Comparison of ENCODE assay signal across 8 mouse cellular contexts in the genomic region with DNA sequence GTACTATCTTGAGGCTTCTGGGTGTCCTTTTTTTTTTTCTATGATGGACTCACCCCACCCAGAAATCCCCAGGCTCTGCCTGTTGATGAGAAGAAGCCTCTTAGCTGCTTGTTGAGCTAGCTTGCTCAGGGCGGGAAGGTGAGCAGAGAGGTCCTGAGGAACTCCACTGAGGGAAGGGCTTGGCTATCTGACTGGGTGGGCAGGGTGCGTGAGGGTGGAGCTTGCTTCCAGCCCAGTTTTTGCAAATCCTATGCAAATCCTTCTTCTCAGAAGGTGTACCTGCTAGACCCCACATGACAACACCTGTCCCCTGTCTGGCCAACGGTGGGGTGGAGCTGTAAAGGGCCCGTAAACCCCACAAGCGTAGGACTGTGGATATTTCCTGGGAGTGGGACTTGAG. TPM values are rescaled to one million over a fixed set of nuclear protein-coding genes. Genes with fewer than 3 reads are reported as not detected.
DNase-seq lines count a peak whose midpoint lies in the region; ATAC-seq lines count a peak whose summit lies in the region.

Csk (minus strand) TSS at position 349 of the 400 bp plus-strand sequence.

- H3K27me3 ChIP-seq in forebrain, embryonic 16.5 days (replicated peaks; ENCODE audit: control insufficient read depth, insufficient read depth, low read length) = no peaks in the 10 kb centered on the region
- H3K27me3 ChIP-seq in intestine, embryonic 14.5 days (replicated peaks; ENCODE audit: control insufficient read depth, insufficient read depth, low read length) = no peaks in the 10 kb centered on the region

- peaks cover 9% of the 10 kb centered on the region for H3K4me1 ChIP-seq in forebrain, embryonic 16.5 days (replicated peaks; ENCODE audit: control insufficient read depth, insufficient read depth, low read length)
- peaks cover 8% of the 10 kb centered on the region for H3K4me1 ChIP-seq in intestine, embryonic 14.5 days (replicated peaks; ENCODE audit: control insufficient read depth, insufficient read depth, low read length)

- no peaks in the 10 kb centered on the region for H3K9me3 ChIP-seq in forebrain, embryonic 16.5 days (ENCODE audit: control insufficient read depth, low read length)
- H3K9me3 ChIP-seq in intestine, embryonic 14.5 days (ENCODE audit: control insufficient read depth, low read length) = no peaks in the 10 kb centered on the region

- no peak within 1 kb of the TSS for H3K9ac ChIP-seq in forebrain, embryonic 16.5 days (replicated peaks; ENCODE audit: low read depth, low read length)
- H3K9ac ChIP-seq in intestine, embryonic 14.5 days (ENCODE audit: low read length) = no peak within 1 kb of the TSS

- DNase-seq in left cerebral cortex, adult 18-20 months (ENCODE audit: low spot score in 2 of 2) = no peak
- DNase-seq in left cerebral cortex, adult 9 months (ENCODE audit: low spot score in 2 of 2) = no peak
- no peak for DNase-seq in adrenal gland, adult 2 months
- no peak for DNase-seq in intestine, embryonic 14.5 days (ENCODE audit: low spot score)
- DNase-seq in cerebellum, postnatal 4 days (ENCODE audit: low spot score in 2 of 2) = no peak
- no peak for DNase-seq in testis, postnatal 10 days (ENCODE audit: low spot score)

- H3K4me3 ChIP-seq in forebrain, embryonic 16.5 days (replicated peaks; ENCODE audit: low read length) = no peak within 1 kb of the TSS
- H3K4me3 ChIP-seq in intestine, embryonic 14.5 days (ENCODE audit: low read depth, low read length) = no peak within 1 kb of the TSS

- no peaks in the 10 kb centered on the region for H3K36me3 ChIP-seq in forebrain, embryonic 16.5 days (ENCODE audit: control insufficient read depth, insufficient read depth)
- H3K36me3 ChIP-seq in intestine, embryonic 14.5 days (ENCODE audit: control insufficient read depth, insufficient read depth, low read length) = no peaks in the 10 kb centered on the region

- 49% methylated on average over 5 of the region's 5 CpGs for WGBS in forebrain, embryonic 16.5 days
- WGBS in intestine, embryonic 14.5 days = 52% methylated on average over 5 of the region's 5 CpGs

- H3K4me2 ChIP-seq in forebrain, embryonic 16.5 days (ENCODE audit: low read length) = no peak within 1 kb of the TSS
- no peak within 1 kb of the TSS for H3K4me2 ChIP-seq in intestine, embryonic 14.5 days (ENCODE audit: low read length)

- no peak for ATAC-seq in forebrain, embryonic 16.5 days
- no peak for ATAC-seq in intestine, embryonic 14.5 days (replicated peaks; ENCODE audit: low FRiP score, low TSS enrichment, low read depth)
- ATAC-seq in megakaryocyte progenitor cell, adult 5-6 weeks (replicated peaks; ENCODE audit: poor library complexity) = no peak

- H3K27ac ChIP-seq in forebrain, embryonic 16.5 days (ENCODE audit: low read length) = no peak within 1 kb of the TSS
- H3K27ac ChIP-seq in intestine, embryonic 14.5 days (ENCODE audit: low read depth) = 0 out of 2 replicates have a peak within 1 kb of the TSS, but pooled peaks have one; percentile 4

RNA-seq across cellular contexts. Expression of gene Csk, which starts in this region (rescaled TPM):
- total RNA-seq in left cerebral cortex, adult 18-20 months (2021) = 10 to 100 TPM; 35.1 to 37.0 TPM
- total RNA-seq in adrenal gland, adult 2 months (2021) = 10 to 100 TPM; 61.1 to 95.5 TPM
- polyA plus RNA-seq in adrenal gland, adult 2 months (2012; rRNA removed) = 75.0 and 80.2 TPM in 2 replicates
- 38.5 and 39.6 TPM in 2 replicates for polyA plus RNA-seq in forebrain, embryonic 16.5 days (2015; fragmentation: Nextera tagmentation; extraction: Ambion mirVana)
- 28.0 and 31.4 TPM in 2 replicates for polyA plus RNA-seq in intestine, embryonic 14.5 days (2014; fragmentation: Nextera tagmentation; extraction: Ambion mirVana)
- total RNA-seq in megakaryocyte progenitor cell, adult 5-6 weeks (2015) = 58.6 and 71.3 TPM in 2 replicates
- total RNA-seq in megakaryocyte progenitor cell, adult 5-6 weeks (2017) = 119 and 152 TPM in 2 replicates
